Mouse (Mus musculus): ENCODE measurements around the gene Ngef. TPM values are rescaled to one million over a fixed set of nuclear protein-coding genes. Genes with fewer than 3 reads are reported as not detected.
"Not testable (repeated sequence)": the region's sequence is repeated elsewhere in the genome, so short reads cannot be mapped to it uniquely, and the experiment has no call there.

Gene Ngef
- total RNA-seq, 2 experiments from 2014 or later, result 0.53 to 0.58 TPM

GRCm38 (mm10) chr1:87492285-87492684 is 81.4 kb downstream of the Ngef start:
- intact Hi-C loops (cut with DNase I; ENCODE audit: low total_unique reads), result no loop called here
- DNase-seq, result no peak

GRCm38 (mm10) chr1:87486386-87486785 is 87.3 kb downstream of the Ngef start:
- intact Hi-C loops (cut with DNase I; ENCODE audit: low total_unique reads), result no loop called here
- peak; percentile 44 for DNase-seq

GRCm38 (mm10) chr1:87482546-87482945 is 91.1 kb downstream of the Ngef start:
- intact Hi-C loops (cut with DNase I; ENCODE audit: low total_unique reads), result no loop called here
- DNase-seq, result no peak

GRCm38 (mm10) chr1:87475076-87475895 is 98.4 kb downstream of the Ngef start:
- no peak for DNase-seq
- intact Hi-C loops (cut with DNase I; ENCODE audit: low total_unique reads), result loop anchor here (10.0 kb wide), 1 partner anchor 250 kb away; no protein-coding TSS in a partner anchor

- intact Hi-C loops (cut with DNase I; ENCODE audit: low total_unique reads), result loop anchor here (10.0 kb wide), 1 partner anchor 252 kb away; no protein-coding TSS in a partner anchor
- no peak for DNase-seq
These were observed 101.1 kb downstream of the Ngef start for GRCm38 (mm10) chr1:87472576-87472975.

GRCm38 (mm10) chr1:87471914-87472313 is 101.8 kb downstream of the Ngef start:
- intact Hi-C loops (cut with DNase I; ENCODE audit: low total_unique reads), result loop anchor here (10.0 kb wide), 1 partner anchor 253 kb away; no protein-coding TSS in a partner anchor
- no peak for DNase-seq

GRCm38 (mm10) chr1:87469971-87470370 is 103.7 kb downstream of the Ngef start, which contains the start of gene Snorc:
Snorc (plus strand) TSS chr1:87470271.
- not testable (repeated sequence) for DNase-seq
- intact Hi-C loops (cut with DNase I; ENCODE audit: low total_unique reads), result loop anchor here (10.0 kb wide), 1 partner anchor 255 kb away; no protein-coding TSS in a partner anchor

GRCm38 (mm10) chr1:87468321-87468720 is 105.3 kb downstream of the Ngef start:
- intact Hi-C loops (cut with DNase I; ENCODE audit: low total_unique reads), result no loop called here
- no peak for DNase-seq

- intact Hi-C loops (cut with DNase I; ENCODE audit: low total_unique reads), result no loop called here
- no peak for DNase-seq
These were observed 106.2 kb downstream of the Ngef start for GRCm38 (mm10) chr1:87467469-87467868.

- intact Hi-C loops (cut with DNase I; ENCODE audit: low total_unique reads), result not testable (repeated sequence)
These were observed 113.8 kb downstream of the Ngef start for GRCm38 (mm10) chr1:87459856-87460255.

GRCm38 (mm10) chr1:87458045-87458444 is 115.6 kb downstream of the Ngef start:
- intact Hi-C loops (cut with DNase I; ENCODE audit: low total_unique reads), result no loop called here
- no peak for DNase-seq

More at GRCm38 (mm10) chr1:87459856-87460255, 113.8 kb downstream of the Ngef start:
- not testable (repeated sequence) for DNase-seq

GRCm38 (mm10) chr1:87456425-87456824 is 117.2 kb downstream of the Ngef start:
- no peak for DNase-seq
- intact Hi-C loops (cut with DNase I; ENCODE audit: low total_unique reads), result no loop called here

GRCm38 (mm10) chr1:87449432-87449831 is 124.2 kb downstream of the Ngef start:
- intact Hi-C loops (cut with DNase I; ENCODE audit: low total_unique reads), result no loop called here
- no peak for DNase-seq

- intact Hi-C loops (cut with DNase I; ENCODE audit: low total_unique reads), result no loop called here
- peak; percentile 61 for DNase-seq
These were observed 126.2 kb downstream of the Ngef start for GRCm38 (mm10) chr1:87447183-87448104.

GRCm38 (mm10) chr1:87436583-87436982 is 137.1 kb downstream of the Ngef start:
- intact Hi-C loops (cut with DNase I; ENCODE audit: low total_unique reads), result no loop called here
- DNase-seq, result no peak

GRCm38 (mm10) chr1:87435125-87435524 is 138.5 kb downstream of the Ngef start:
- no peak for DNase-seq
- intact Hi-C loops (cut with DNase I; ENCODE audit: low total_unique reads), result no loop called here
